Mouse (Mus musculus) C2C12 (cell line): ENCODE results near the gene Bsn. TPM values are rescaled to one million over a fixed set of nuclear protein-coding genes. Genes with fewer than 3 reads are reported as not detected.

Source experiments
- H3K27me3 ChIP-seq: one replicate; pipeline ENCODE4 v1.6.1; 2011; ENCODE audit not compliant: control insufficient read depth, insufficient read depth, insufficient read length
- H3K36me3 ChIP-seq: one replicate; pipeline ENCODE4 v1.6.1; 2011; ENCODE audit not compliant: control insufficient read depth, insufficient read depth
- H3K4me3 ChIP-seq: one replicate; pipeline ENCODE4 v1.5.1; 2011; ENCODE audit warnings: mild to moderate bottlenecking, control low read depth; ENCODE audit not compliant: poor library complexity, insufficient read depth, severe bottlenecking
- H3K79me2 ChIP-seq: one replicate; pipeline ENCODE4 v1.6.1; 2011; ENCODE audit not compliant: control insufficient read depth, insufficient read depth
- H3K79me3 ChIP-seq: one replicate; pipeline ENCODE4 v1.6.1; 2011; ENCODE audit warnings: low read depth, control low read depth
- H3ac ChIP-seq: one replicate; pipeline ENCODE3; 2011; ENCODE audit warnings: low read depth; ENCODE audit not compliant: control insufficient read depth, insufficient read length
- CEBPB ChIP-seq: IDR thresholded peaks from one replicate; pipeline ENCODE4 v1.6.1; 2011; ENCODE audit warnings: low read depth, mild to moderate bottlenecking, control low read depth, moderate library complexity
- CTCF ChIP-seq: IDR thresholded peaks from one replicate; pipeline ENCODE4 v1.5.1; 2011; ENCODE audit not compliant: control insufficient read depth, insufficient read depth, insufficient read length
- FOSL1 ChIP-seq: IDR thresholded peaks from one replicate; pipeline ENCODE4 v1.8.0; 2011; ENCODE audit warnings: mild to moderate bottlenecking, low read length; ENCODE audit not compliant: poor library complexity, insufficient read depth, severe bottlenecking
- MAX ChIP-seq: IDR thresholded peaks from one replicate; pipeline ENCODE4 v1.6.1; 2011; ENCODE audit warnings: mild to moderate bottlenecking, control low read depth
- MYOD1 ChIP-seq: IDR thresholded peaks from one replicate; pipeline ENCODE4 v1.6.1; 2011; ENCODE audit warnings: low read depth; ENCODE audit not compliant: control insufficient read depth, insufficient read length
- MYOG ChIP-seq: IDR thresholded peaks from one replicate; pipeline ENCODE4 v1.6.1; 2011; ENCODE audit not compliant: control insufficient read depth, insufficient read length; ENCODE audit errors: extremely low read depth
- USF1 ChIP-seq: IDR thresholded peaks from one replicate; pipeline ENCODE4 v1.6.1; 2011; ENCODE audit warnings: low read depth, mild to moderate bottlenecking, control low read depth, moderate library complexity
- polyA plus RNA-seq: library from polyadenylated mRNA; unstranded; fragments of >200 nt; fragmentation: generic; extraction: Trizol; gene quantifications from one replicate; pipeline ENCODE4 v1.2.1, GENCODE M21; 2012; ENCODE audit warnings: missing spikeins

Gene Bsn
- polyA plus RNA-seq, 1 experiment = 0.85 TPM

- H3K27me3 ChIP-seq = no peaks in the 10 kb centered on the region
- no peak overlapping the region for H3ac ChIP-seq
- H3K79me3 ChIP-seq = peaks cover 2% of the 10 kb centered on the region
- H3K4me3 ChIP-seq = no peak overlapping the region
- H3K36me3 ChIP-seq = peaks cover 9% of the 10 kb centered on the region
- no peak for TF ChIP-seq MAX
- TF ChIP-seq MYOG = no peak
- TF ChIP-seq MYOD1 = no peak
- TF ChIP-seq FOSL1 = no peak
- no peak for TF ChIP-seq CEBPB
- TF ChIP-seq USF1 = no peak
- no peak for TF ChIP-seq CTCF
- H3K79me2 ChIP-seq = no peaks in the 10 kb centered on the region
Observed at GRCm38 (mm10) chr9:108217936-108218543, 27.9 kb upstream of the Bsn start.

- Histone ChIP-seq H3K79me2 (no peaks in the 10 kb centered on the region), H3K36me3 (peaks cover 8% of the 10 kb centered on the region)
- TF ChIP-seq CTCF (no peak), MYOD1 (no peak), MYOG (no peak), USF1 (no peak), CEBPB (no peak), FOSL1 (no peak), MAX (no peak)
Observed at GRCm38 (mm10) chr9:108217406-108217805, 27.2 kb upstream of the Bsn start.

GRCm38 (mm10) chr9:108213105-108213504 is 22.9 kb upstream of the Bsn start:
- no peaks in the 10 kb centered on the region for H3K27me3 ChIP-seq
- H3ac ChIP-seq = no peak overlapping the region
- H3K36me3 ChIP-seq = peaks cover 13% of the 10 kb centered on the region
- no peaks in the 10 kb centered on the region for H3K79me2 ChIP-seq
- TF ChIP-seq MAX = no peak
- no peak for TF ChIP-seq FOSL1
- TF ChIP-seq CEBPB = no peak
- no peak for TF ChIP-seq MYOG
- TF ChIP-seq CTCF = no peak
- TF ChIP-seq USF1 = no peak
- no peak for TF ChIP-seq MYOD1
- H3K79me3 ChIP-seq = no peaks in the 10 kb centered on the region
- no peak overlapping the region for H3K4me3 ChIP-seq

More at GRCm38 (mm10) chr9:108217406-108217805, 27.2 kb upstream of the Bsn start:
- no peak overlapping the region for H3ac ChIP-seq
- H3K4me3 ChIP-seq = no peak overlapping the region
- H3K79me3 ChIP-seq = peaks cover 2% of the 10 kb centered on the region
- H3K27me3 ChIP-seq = no peaks in the 10 kb centered on the region

GRCm38 (mm10) chr9:108212426-108212825 is 22.2 kb upstream of the Bsn start:
- Histone ChIP-seq H3K36me3 (peaks cover 7% of the 10 kb centered on the region), H3K79me2 (no peaks in the 10 kb centered on the region), H3K79me3 (no peaks in the 10 kb centered on the region), H3K27me3 (no peaks in the 10 kb centered on the region), H3K4me3 (no peak overlapping the region), H3ac (no peak overlapping the region)
- TF ChIP-seq USF1 (no peak), CTCF (no peak), MYOD1 (no peak), CEBPB (no peak), FOSL1 (no peak), MYOG (no peak), MAX (no peak)

- H3ac ChIP-seq = no peak overlapping the region
- H3K79me2 ChIP-seq = no peaks in the 10 kb centered on the region
- H3K36me3 ChIP-seq = peaks cover 7% of the 10 kb centered on the region
- no peak overlapping the region for H3K4me3 ChIP-seq
- TF ChIP-seq USF1 (no peak), MYOG (no peak), FOSL1 (no peak), CEBPB (no peak), CTCF (no peak), MYOD1 (no peak), MAX (no peak)
- H3K27me3 ChIP-seq = no peaks in the 10 kb centered on the region
- no peaks in the 10 kb centered on the region for H3K79me3 ChIP-seq
Observed at GRCm38 (mm10) chr9:108205571-108205901, 15.4 kb upstream of the Bsn start.
